8 mouse cellular contexts compared by ENCODE assay signal in the genomic region with DNA sequence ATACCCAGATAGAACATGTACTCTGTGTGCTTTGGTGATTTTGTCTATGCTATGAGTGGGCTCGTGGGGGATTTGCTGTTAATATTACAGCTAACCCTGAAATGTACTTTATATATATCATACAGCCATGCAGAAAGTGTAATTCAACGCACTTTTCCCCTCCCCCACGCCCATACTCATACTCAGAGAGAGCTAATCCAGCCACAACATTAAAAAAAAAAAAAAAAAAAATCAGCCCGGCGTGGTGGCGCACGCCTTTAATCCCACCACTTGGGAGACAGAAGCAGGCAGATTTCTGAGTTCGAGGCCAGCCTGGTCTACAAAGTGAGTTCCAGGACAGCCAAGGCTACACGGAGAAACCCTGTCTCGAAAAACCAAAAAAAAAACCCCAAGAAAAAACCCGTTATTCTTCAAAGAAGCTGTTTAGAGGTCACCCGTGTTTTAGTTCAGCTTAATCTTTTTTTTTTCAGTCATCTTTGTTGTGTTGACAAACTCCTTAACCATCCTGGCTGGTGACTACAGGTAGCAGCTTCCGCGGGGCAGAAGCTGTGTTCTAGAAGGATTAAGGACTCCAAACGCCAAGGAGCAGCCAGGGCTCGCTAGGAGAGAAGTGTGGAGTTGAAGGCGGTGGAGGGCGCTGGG. TPM values are rescaled to one million over a fixed set of nuclear protein-coding genes. Genes with fewer than 3 reads are reported as not detected.
DNase-seq lines count a peak whose midpoint lies in the region; ATAC-seq and TF ChIP-seq lines count a peak whose summit lies in the region.

No protein-coding gene starts in this region.

- peaks cover 9% of the 10 kb centered on the region; the same call in 1 of the 2 replicates for H3K4me1 ChIP-seq in lung, embryonic 14.5 days (ENCODE audit: insufficient read depth)
- peaks cover 43% of the 10 kb centered on the region for H3K4me1 ChIP-seq in embryonic facial prominence, embryonic 15.5 days
- H3K4me1 ChIP-seq in intestine, embryonic 16.5 days (ENCODE audit: control insufficient read depth, insufficient read depth, low read length), result peaks cover 18% of the 10 kb centered on the region
- H3K4me1 ChIP-seq in neural tube, embryonic 13.5 days (replicated peaks), result peaks cover 24% of the 10 kb centered on the region

- H3K4me2 ChIP-seq in lung, embryonic 14.5 days, result peak overlapping the region; percentile 100
- peak overlapping the region; percentile 99 for H3K4me2 ChIP-seq in embryonic facial prominence, embryonic 15.5 days (replicated peaks)
- peak overlapping the region; percentile 94 for H3K4me2 ChIP-seq in intestine, embryonic 16.5 days (ENCODE audit: low read depth, low read length)
- H3K4me2 ChIP-seq in neural tube, embryonic 13.5 days, result peak overlapping the region; percentile 95

- H3K27ac ChIP-seq in lung, embryonic 14.5 days (ENCODE audit: low read depth), result no peak overlapping the region
- H3K27ac ChIP-seq in embryonic facial prominence, embryonic 15.5 days (replicated peaks), result no peak overlapping the region
- H3K27ac ChIP-seq in intestine, embryonic 16.5 days (ENCODE audit: low read length), result no peak overlapping the region; the same call in 1 of the 2 replicates
- no peak overlapping the region for H3K27ac ChIP-seq in neural tube, embryonic 13.5 days (replicated peaks)

- ATAC-seq in lung, embryonic 14.5 days (ENCODE audit: insufficient read depth), result no peak
- ATAC-seq in embryonic facial prominence, embryonic 15.5 days (ENCODE audit: insufficient number of reproducible peaks, low FRiP score, low TSS enrichment, low read depth), result no peak
- ATAC-seq in intestine, embryonic 16.5 days, result no peak
- ATAC-seq in neural tube, embryonic 13.5 days (ENCODE audit: low read depth), result no peak

- intact Hi-C loops in left cerebral cortex, postnatal 10 days (cut with DNase I), result no loop called here

- no peak for DNase-seq in lung, embryonic 14.5 days
- DNase-seq in lung, postnatal 36 days, result no peak
- no peak for DNase-seq in layer of hippocampus, postnatal 10 days (ENCODE audit: low spot score in 2 of 2)
- no peak for DNase-seq in left cerebral cortex, postnatal 10 days (ENCODE audit: extremely low spot score in 1 of 2, low spot score in 2 of 2)
- DNase-seq in layer of hippocampus, adult 11-12 months (ENCODE audit: low spot score), result no peak

- H3K9me3 ChIP-seq in lung, embryonic 14.5 days (ENCODE audit: low read depth, low read length), result no peaks in the 10 kb centered on the region
- no peaks in the 10 kb centered on the region for H3K9me3 ChIP-seq in embryonic facial prominence, embryonic 15.5 days (replicated peaks)
- 0 out of 2 replicates have a peak, but pooled peaks cover 3% of the 10 kb centered on the region for H3K9me3 ChIP-seq in intestine, embryonic 16.5 days (ENCODE audit: control insufficient read depth, low read length)
- no peaks in the 10 kb centered on the region for H3K9me3 ChIP-seq in neural tube, embryonic 13.5 days

- 32% methylated on average over 18 of the region's 18 CpGs for WGBS in lung, embryonic 14.5 days
- WGBS in embryonic facial prominence, embryonic 15.5 days, result 42% methylated on average over 18 of the region's 18 CpGs
- WGBS in intestine, embryonic 16.5 days, result 31% methylated on average over 18 of the region's 18 CpGs
- 40% methylated on average over 18 of the region's 18 CpGs for WGBS in neural tube, embryonic 13.5 days

- peak overlapping the region; percentile 47 for H3K9ac ChIP-seq in lung, embryonic 14.5 days
- H3K9ac ChIP-seq in embryonic facial prominence, embryonic 15.5 days, result peak overlapping the region; percentile 63; the same call in 1 of the 2 replicates
- H3K9ac ChIP-seq in intestine, embryonic 16.5 days (ENCODE audit: low read depth, low read length), result peak overlapping the region; percentile 71
- H3K9ac ChIP-seq in neural tube, embryonic 13.5 days, result peak overlapping the region; percentile 67

- no peaks in the 10 kb centered on the region for H3K36me3 ChIP-seq in lung, embryonic 14.5 days (ENCODE audit: insufficient read depth)
- no peaks in the 10 kb centered on the region for H3K36me3 ChIP-seq in embryonic facial prominence, embryonic 15.5 days
- no peaks in the 10 kb centered on the region for H3K36me3 ChIP-seq in intestine, embryonic 16.5 days (ENCODE audit: control insufficient read depth, insufficient read depth, low read length)
- H3K36me3 ChIP-seq in neural tube, embryonic 13.5 days, result no peaks in the 10 kb centered on the region

- peaks cover 17% of the 10 kb centered on the region for H3K27me3 ChIP-seq in lung, embryonic 14.5 days (ENCODE audit: insufficient read depth, low read length)
- no peaks in the 10 kb centered on the region for H3K27me3 ChIP-seq in embryonic facial prominence, embryonic 15.5 days
- no peaks in the 10 kb centered on the region; the same call in 1 of the 2 replicates for H3K27me3 ChIP-seq in intestine, embryonic 16.5 days (replicated peaks; ENCODE audit: control insufficient read depth, insufficient read depth, low read length)
- peaks cover 38% of the 10 kb centered on the region for H3K27me3 ChIP-seq in neural tube, embryonic 13.5 days

- no peak for TF ChIP-seq CTCF in lung, embryonic 14.5 days (IDR thresholded peaks at IDR 0.05; ENCODE audit: low read depth)

- H3K4me3 ChIP-seq in lung, embryonic 14.5 days (ENCODE audit: low read depth, low read length), result peak overlapping the region; percentile 54
- peak overlapping the region; percentile 73 for H3K4me3 ChIP-seq in embryonic facial prominence, embryonic 15.5 days (replicated peaks)
- H3K4me3 ChIP-seq in intestine, embryonic 16.5 days (ENCODE audit: low read length), result peak overlapping the region; percentile 67
- H3K4me3 ChIP-seq in neural tube, embryonic 13.5 days, result peak overlapping the region; percentile 65

RNA-seq across cellular contexts. Expression of a gene that starts 0.9 kb away (rescaled TPM):
- polyA plus RNA-seq in lung, embryonic 14.5 days (2014; fragmentation: Nextera tagmentation; extraction: Ambion mirVana), result 2.0 and 2.9 TPM in 2 replicates
- 16.9 and 18.1 TPM in 2 replicates for polyA plus RNA-seq in embryonic facial prominence, embryonic 15.5 days (2015; fragmentation: Nextera tagmentation; extraction: Ambion mirVana)
- 9.7 and 14.0 TPM in 2 replicates for polyA plus RNA-seq in intestine, embryonic 16.5 days (2015; fragmentation: Nextera tagmentation; extraction: Ambion mirVana)
- polyA plus RNA-seq in neural tube, embryonic 13.5 days (2015; fragmentation: Nextera tagmentation; extraction: Ambion mirVana), result 5.9 and 6.0 TPM in 2 replicates
- 1 to 10 TPM; 8.6 to 9.0 TPM for total RNA-seq in layer of hippocampus, postnatal 10 days (2021)
- total RNA-seq in left cerebral cortex, postnatal 10 days (2021), result 1 to 10 TPM; 6.6 to 6.7 TPM

RNA-seq across cellular contexts. Expression of a gene that starts 33.3 kb away (rescaled TPM):
- polyA plus RNA-seq in lung, embryonic 14.5 days (2014; fragmentation: Nextera tagmentation; extraction: Ambion mirVana), result 16.4 and 21.1 TPM in 2 replicates
- 21.5 and 22.3 TPM in 2 replicates for polyA plus RNA-seq in embryonic facial prominence, embryonic 15.5 days (2015; fragmentation: Nextera tagmentation; extraction: Ambion mirVana)
- polyA plus RNA-seq in intestine, embryonic 16.5 days (2015; fragmentation: Nextera tagmentation; extraction: Ambion mirVana), result 26.1 and 28.0 TPM in 2 replicates
- 18.0 and 19.3 TPM in 2 replicates for polyA plus RNA-seq in neural tube, embryonic 13.5 days (2015; fragmentation: Nextera tagmentation; extraction: Ambion mirVana)
- total RNA-seq in layer of hippocampus, postnatal 10 days (2021), result 10 to 100 TPM; 17.6 to 17.7 TPM
- 10 to 100 TPM; 15.7 to 16.8 TPM for total RNA-seq in left cerebral cortex, postnatal 10 days (2021)

RNA-seq across cellular contexts. Expression of a gene that starts 33.4 kb away (rescaled TPM):
- polyA plus RNA-seq in lung, embryonic 14.5 days (2014; fragmentation: Nextera tagmentation; extraction: Ambion mirVana), result 15.0 and 17.0 TPM in 2 replicates
- polyA plus RNA-seq in embryonic facial prominence, embryonic 15.5 days (2015; fragmentation: Nextera tagmentation; extraction: Ambion mirVana), result 23.6 and 24.6 TPM in 2 replicates
- 13.2 and 14.4 TPM in 2 replicates for polyA plus RNA-seq in intestine, embryonic 16.5 days (2015; fragmentation: Nextera tagmentation; extraction: Ambion mirVana)
- polyA plus RNA-seq in neural tube, embryonic 13.5 days (2015; fragmentation: Nextera tagmentation; extraction: Ambion mirVana), result 41.1 and 42.7 TPM in 2 replicates
- total RNA-seq in layer of hippocampus, postnatal 10 days (2021), result 10 to 100 TPM; 73.9 to 86.6 TPM
- 10 to 100 TPM; 74.3 to 75.1 TPM for total RNA-seq in left cerebral cortex, postnatal 10 days (2021)
